Mouse (Mus musculus) lung, adult 2 months (tissue): ENCODE measurements around the gene Atg10. TPM values are rescaled to one million over a fixed set of nuclear protein-coding genes. Genes with fewer than 3 reads are reported as not detected.

Source experiments
- DNase-seq: peaks from one replicate; pipeline ENCODE4 v3.0.0; 2022
- H3K4me1 ChIP-seq: fragments of 200-500 bp; 2 replicates; pipeline ENCODE4 v1.6.1; 2011; ENCODE audit warnings: low read length; ENCODE audit not compliant: control insufficient read depth, insufficient read depth
- H3K4me3 ChIP-seq: fragments of 200-500 bp; replicated peaks from 2 replicates; pipeline ENCODE3; 2011; ENCODE audit warnings: low read depth, mild to moderate bottlenecking, control low read depth, low read length; ENCODE audit errors: extremely low read depth
- CTCF ChIP-seq: fragments of 200-500 bp; IDR thresholded peaks from 2 replicates; pipeline ENCODE4 v1.5.1; 2011; ENCODE audit warnings: mild to moderate bottlenecking, low read length, control low read depth; ENCODE audit not compliant: insufficient read depth
- POLR2A ChIP-seq: fragments of 200-500 bp; IDR thresholded peaks from 2 replicates; pipeline ENCODE4 v1.6.1; 2011; ENCODE audit warnings: low read depth, mild to moderate bottlenecking, control low read depth, low read length, borderline replicate concordance; ENCODE audit errors: extremely low read depth
- WGBS: fragments of 180-500 bp; shearing (Covaris S2); methylation state at CpG from one replicate; pipeline ENCODE4 v1.1.7; 2018; 5-methylcytosine and 5-hydroxymethylcytosine counted together
- polyA plus RNA-seq: library from polyadenylated mRNA; depleted of rRNA; stranded (reverse); fragments of >200 nt; gene quantifications from 2 replicates; pipeline ENCODE4 v1.2.3, GENCODE M21; 2012

Atg10 gene
- polyA plus RNA-seq, 1 experiment, result 2.8 TPM

- no peak overlapping the region for H3K4me3 ChIP-seq
- DNase-seq, result no peak
- 58% methylated on average over 6 of the region's 6 CpGs for WGBS
- peaks cover 3% of the 10 kb centered on the region for H3K4me1 ChIP-seq
- TF ChIP-seq CTCF, result no peak
- TF ChIP-seq POLR2A, result no peak
Observed at GRCm38 (mm10) chr13:91165200-91165599, 58.6 kb downstream of the Atg10 start.

GRCm38 (mm10) chr13:91163292-91163691 is 60.5 kb downstream of the Atg10 start:
- Histone ChIP-seq H3K4me1 (peaks cover 3% of the 10 kb centered on the region), H3K4me3 (no peak overlapping the region)
- TF ChIP-seq CTCF (no peak), POLR2A (no peak)
- 74% methylated on average over 4 of the region's 4 CpGs for WGBS
- DNase-seq, result no peak

GRCm38 (mm10) chr13:91162452-91162851 is 61.3 kb downstream of the Atg10 start:
- TF ChIP-seq POLR2A, result no peak
- no peak for TF ChIP-seq CTCF
- Histone ChIP-seq H3K4me3 (no peak overlapping the region), H3K4me1 (peaks cover 3% of the 10 kb centered on the region)
- 26% methylated on average over 5 of the region's 5 CpGs for WGBS
- DNase-seq, result no peak

- TF ChIP-seq CTCF (no peak), POLR2A (no peak)
- no peak for DNase-seq
- Histone ChIP-seq H3K4me1 (peaks cover 3% of the 10 kb centered on the region), H3K4me3 (no peak overlapping the region)
- 80% methylated on average over 3 of the region's 3 CpGs for WGBS
Observed at GRCm38 (mm10) chr13:91160616-91161015, 63.2 kb downstream of the Atg10 start.

- no peak for DNase-seq
- TF ChIP-seq CTCF (no peak), POLR2A (no peak)
- WGBS, result 60% methylated on average over 2 of the region's 2 CpGs
Observed at GRCm38 (mm10) chr13:91159881-91160280, 63.9 kb downstream of the Atg10 start.

GRCm38 (mm10) chr13:91157941-91158340 is 65.8 kb downstream of the Atg10 start:
- DNase-seq, result no peak
- TF ChIP-seq POLR2A, result no peak
- TF ChIP-seq CTCF, result no peak
- Histone ChIP-seq H3K4me1 (no peaks in the 10 kb centered on the region), H3K4me3 (no peak overlapping the region)
- 94% methylated on average over 4 of the region's 4 CpGs for WGBS

More at GRCm38 (mm10) chr13:91159881-91160280, 63.9 kb downstream of the Atg10 start:
- Histone ChIP-seq H3K4me3 (no peak overlapping the region), H3K4me1 (no peaks in the 10 kb centered on the region; the same call in 1 of the 2 replicates)

GRCm38 (mm10) chr13:91157429-91157828 is 66.3 kb downstream of the Atg10 start:
- TF ChIP-seq CTCF, result no peak
- no peak for TF ChIP-seq POLR2A
- Histone ChIP-seq H3K4me3 (no peak overlapping the region), H3K4me1 (no peaks in the 10 kb centered on the region)
- DNase-seq, result no peak

GRCm38 (mm10) chr13:91156949-91157348 is 66.8 kb downstream of the Atg10 start:
- no peak for DNase-seq
- H3K4me3 ChIP-seq, result no peak overlapping the region
- TF ChIP-seq POLR2A, result no peak
- no peak for TF ChIP-seq CTCF
- 95% methylated on average over 2 of the region's 2 CpGs for WGBS
- H3K4me1 ChIP-seq, result no peaks in the 10 kb centered on the region

- no peak for DNase-seq
- 81% methylated on average over 5 of the region's 5 CpGs for WGBS
Observed at GRCm38 (mm10) chr13:91156308-91156707, 67.5 kb downstream of the Atg10 start.

GRCm38 (mm10) chr13:91155429-91156207 is 68.2 kb downstream of the Atg10 start:
- no peak for DNase-seq
- no peak overlapping the region for H3K4me3 ChIP-seq
- no peaks in the 10 kb centered on the region for H3K4me1 ChIP-seq
- WGBS, result 81% methylated on average over 4 of the region's 4 CpGs
- TF ChIP-seq CTCF (no peak), POLR2A (no peak)

More at GRCm38 (mm10) chr13:91156308-91156707, 67.5 kb downstream of the Atg10 start:
- TF ChIP-seq CTCF (no peak), POLR2A (no peak)
- Histone ChIP-seq H3K4me3 (no peak overlapping the region), H3K4me1 (no peaks in the 10 kb centered on the region)
